Mouse (Mus musculus) 416B (cell line): ENCODE results near the gene Clmn.

Experiments
- DNase-seq: peaks from one replicate; pipeline ENCODE4 v3.0.0; 2011; ENCODE audit warnings: low read depth

Clmn gene

DNA sequence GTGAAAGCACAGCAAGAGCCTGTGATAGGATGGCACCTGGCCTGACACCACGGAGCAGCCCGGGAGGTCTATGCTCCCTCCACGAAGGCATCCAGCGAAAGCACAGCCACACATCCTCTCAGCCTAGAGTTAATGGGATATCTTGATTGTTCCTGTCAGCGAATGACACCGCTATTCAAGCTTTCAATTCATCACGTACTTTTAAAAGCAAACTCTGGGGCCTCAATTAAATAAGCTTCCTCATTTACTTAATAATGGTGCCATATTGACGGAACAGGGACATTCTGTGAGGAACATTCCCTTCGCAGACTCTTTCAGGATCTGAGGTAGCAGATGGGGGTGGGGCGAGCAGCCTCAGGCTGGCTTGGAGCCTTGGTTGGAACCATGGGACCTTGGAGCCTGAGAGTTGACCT, 14.7 kb upstream of the Clmn start:
- no peak for DNase-seq

DNA sequence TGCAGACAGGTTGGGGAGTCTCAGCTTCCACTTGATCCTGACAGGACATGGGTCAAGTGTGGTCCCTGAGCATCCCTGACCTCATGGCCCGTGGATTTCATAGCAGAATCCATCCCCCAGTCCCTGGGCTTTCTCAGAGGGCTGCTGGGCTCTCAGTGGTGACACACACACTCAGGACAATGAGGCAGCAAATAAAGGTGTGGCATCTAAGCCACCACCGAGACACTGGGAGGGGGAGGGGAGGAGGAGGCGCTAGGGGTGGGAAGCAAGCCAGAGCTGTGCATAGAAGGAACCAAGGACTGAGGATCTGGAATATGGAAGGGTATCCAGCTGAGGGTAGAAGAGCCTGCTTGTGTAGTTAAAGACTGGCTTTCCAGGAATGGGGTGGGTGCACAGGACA, 11.2 kb upstream of the Clmn start:
- no peak for DNase-seq

DNA sequence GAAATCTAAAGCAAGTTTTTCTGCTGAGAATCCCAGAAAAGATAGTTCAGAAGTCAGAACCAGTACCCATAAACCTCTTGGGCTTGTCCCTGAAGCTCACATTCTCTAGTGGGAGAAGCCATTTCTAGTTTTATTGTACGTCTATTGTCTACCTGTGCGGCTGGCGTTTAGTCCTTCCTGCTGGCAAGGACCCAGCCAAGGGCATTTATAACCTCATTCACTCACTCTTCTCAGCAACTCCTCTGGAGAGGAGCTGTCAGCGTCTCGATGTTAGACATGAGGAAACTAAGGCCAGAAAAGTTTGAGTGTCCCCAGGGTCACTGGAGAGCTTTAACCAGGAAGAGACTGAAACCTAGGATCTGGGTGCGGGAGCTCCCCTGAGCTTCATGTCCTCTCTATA, 7.1 kb upstream of the Clmn start:
- DNase-seq: no peak

DNA sequence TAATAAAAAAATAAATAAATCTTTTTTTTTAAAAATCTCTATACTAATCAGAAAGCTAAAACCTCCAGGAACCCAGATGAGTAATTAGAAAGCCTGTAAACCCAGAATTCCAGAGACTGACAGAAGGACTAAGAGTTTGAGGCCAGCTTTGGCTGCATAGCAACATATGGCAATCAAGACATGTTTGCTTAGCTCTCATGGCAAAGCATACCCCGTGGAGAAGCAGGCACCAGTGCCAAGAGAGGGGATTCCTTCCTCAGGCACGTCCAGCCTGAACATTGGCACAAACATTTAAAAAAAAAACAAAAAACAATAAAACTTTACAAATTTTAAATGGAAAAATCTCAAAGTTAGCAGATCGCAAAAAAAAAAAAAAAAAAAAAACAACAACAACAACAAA, 4.9 kb upstream of the Clmn start:
- DNase-seq: no peak

GRCm38 (mm10) chr12:104868430-104868829, 3.6 kb upstream of the Clmn start:
- no peak for DNase-seq

DNA sequence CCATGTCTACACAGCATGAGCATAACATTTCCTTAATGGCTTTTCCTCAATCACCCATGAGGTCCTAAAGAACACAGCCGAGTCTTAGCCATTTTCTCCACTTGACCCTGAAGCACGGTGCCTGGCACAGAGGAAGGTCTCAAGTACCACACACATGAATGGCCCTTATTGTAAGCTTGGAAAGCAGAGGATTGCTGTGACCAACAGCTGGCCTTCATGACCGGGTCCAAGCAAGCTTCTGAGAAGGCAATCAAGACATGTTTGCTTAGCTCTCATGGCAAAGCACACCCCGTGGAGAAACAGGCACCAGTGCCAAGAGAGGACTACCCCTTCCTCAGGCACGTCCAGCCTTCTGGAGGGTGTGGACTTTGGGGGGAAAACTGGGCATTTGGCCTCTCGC, 3.0 kb upstream of the Clmn start:
- no peak for DNase-seq

- DNase-seq: no peak
Observed at GRCm38 (mm10) chr12:104865166-104865535, 275 bp upstream of the Clmn start.

GRCm38 (mm10) chr12:104863653-104864052, 1.2 kb downstream of the Clmn start:
- no peak for DNase-seq

DNA sequence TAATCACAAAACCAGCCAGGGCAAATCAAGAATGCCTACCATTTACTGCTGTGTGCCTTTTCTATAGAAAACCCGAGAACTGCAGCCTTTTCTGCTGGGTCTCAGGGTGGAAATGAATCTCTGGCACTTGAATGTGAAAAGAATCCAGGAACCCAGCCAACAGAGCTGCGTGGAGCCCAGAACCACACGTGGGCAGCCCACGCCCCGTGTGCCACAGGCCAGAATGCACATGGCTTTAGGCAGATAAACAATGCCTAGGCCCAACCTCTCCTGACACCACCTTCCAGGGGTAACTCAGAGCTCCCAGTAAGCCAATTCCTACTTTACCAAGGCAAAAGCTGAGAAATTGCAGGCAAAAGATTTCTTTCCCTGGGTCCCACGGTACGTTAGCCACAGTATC, 5.7 kb downstream of the Clmn start:
- no peak for DNase-seq

DNA sequence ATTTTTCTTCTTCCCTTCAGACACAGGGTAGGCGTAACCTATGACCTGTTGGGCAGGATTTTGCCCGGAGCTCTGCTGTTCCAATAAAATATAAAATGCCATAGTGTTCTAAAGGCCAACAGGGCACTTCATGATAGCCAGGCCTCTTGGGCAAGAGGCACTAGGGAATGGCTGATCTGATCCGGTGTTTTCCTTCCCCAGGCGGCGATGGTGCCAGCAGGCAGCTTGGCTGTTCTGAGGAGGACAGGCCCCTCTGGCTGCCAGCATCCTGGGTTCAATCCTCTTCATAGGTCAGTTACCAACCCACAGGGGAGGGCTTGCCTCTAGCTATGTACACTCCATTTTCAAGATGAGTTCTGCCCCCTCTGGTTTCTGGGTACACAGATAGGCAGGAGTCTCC, 6.1 kb downstream of the Clmn start:
- no peak for DNase-seq

DNA sequence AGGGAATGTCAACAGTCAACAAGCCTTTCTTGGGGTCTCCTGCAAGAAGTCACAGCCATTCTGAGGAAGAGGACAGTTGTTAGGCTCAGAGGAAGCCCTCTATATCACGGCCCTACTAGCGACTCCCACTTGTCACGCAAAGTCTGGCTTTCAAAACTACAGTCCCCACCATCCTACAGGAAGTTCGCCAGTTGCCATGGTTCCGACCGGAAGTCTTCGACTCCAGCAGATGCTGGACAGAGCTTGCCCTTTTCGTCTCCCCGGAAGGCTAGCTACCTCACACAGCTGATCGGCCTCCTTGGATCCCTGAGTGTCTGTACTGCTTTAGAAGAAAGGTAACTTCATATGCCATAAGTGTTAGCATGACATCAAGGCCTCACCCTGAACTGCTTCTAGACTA, 7.3 kb downstream of the Clmn start:
- no peak for DNase-seq

- DNase-seq: no peak
Observed at GRCm38 (mm10) chr12:104856540-104856939, 8.3 kb downstream of the Clmn start.

GRCm38 (mm10) chr12:104855548-104855947, 9.3 kb downstream of the Clmn start:
- DNase-seq: no peak

DNA sequence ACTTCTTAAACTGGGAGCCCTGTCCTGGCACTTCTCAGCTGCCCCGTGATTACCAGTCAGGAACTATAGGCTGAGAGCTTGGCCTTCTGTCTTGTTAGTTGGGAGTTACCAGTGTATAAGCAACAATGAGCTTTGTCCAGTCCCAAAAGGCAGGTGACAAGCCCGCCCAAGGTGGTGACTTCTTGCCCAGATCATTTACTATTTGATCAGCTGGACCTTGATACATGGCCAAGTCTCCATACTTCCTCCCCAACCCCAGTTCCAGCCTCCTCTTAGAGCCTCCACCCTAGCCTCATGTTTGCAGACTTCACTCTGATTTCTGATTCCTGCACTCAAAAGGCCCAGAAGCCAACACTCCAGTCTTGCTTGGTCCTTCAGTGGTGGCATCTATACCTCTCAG, 10.1 kb downstream of the Clmn start:
- no peak for DNase-seq

DNA sequence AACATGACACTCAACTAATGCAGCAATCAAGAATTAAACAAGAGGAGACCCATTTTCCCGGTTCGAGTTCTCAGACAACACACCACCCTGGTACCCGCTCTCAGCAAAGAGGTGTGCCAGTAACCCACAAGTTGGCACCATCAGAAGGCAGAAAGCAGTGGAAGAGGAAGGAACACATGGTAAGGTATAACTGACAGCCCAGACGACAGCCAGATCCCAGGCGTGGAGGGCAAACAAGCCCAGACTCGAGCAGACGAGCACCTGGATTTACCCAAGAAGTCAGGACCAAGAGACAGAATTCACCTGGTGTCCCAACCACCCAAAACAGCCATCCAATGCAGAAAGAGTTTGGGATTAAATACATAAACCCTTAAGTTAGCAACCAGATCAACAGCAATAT, 11.5 kb downstream of the Clmn start:
- DNase-seq: no peak

DNA sequence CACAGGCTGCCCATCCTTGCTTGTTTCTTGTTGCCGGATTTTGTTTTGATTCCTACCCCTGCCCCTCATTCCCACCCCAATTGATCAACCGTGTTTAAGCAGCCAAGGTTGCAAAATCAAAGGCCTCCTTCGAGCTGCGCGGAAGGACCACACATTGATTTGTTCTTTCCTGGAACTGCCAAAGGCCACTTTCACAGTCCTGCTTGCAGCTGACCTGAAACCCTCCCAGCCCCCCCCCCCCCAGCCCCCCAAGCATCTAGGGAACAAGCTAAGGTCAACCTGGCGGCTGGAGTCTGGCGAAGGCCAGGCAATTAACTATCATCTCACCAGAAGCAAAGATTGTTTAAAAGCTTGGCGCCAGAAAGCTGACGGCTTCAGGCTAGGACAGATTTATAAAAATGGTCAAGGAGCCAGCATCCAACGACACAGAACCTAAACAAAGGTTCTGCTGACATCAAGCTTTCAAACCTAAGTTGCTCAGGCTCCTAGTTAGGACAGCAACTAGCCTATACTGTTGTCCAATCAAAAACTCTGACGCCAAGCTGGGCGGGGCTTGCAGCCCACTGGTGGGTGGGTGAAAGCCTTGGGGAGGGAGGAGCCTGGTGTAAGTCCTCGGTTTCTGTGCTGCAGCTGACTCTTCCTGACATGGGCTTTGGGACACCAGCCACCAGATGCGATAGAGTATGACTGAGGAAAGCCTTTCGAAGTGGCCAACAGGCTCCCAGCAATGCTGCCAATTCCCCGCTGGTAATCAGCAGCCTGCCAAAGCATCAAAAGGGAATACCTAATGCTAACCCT, 13.0 kb downstream of the Clmn start:
- no peak for DNase-seq

GRCm38 (mm10) chr12:104850119-104850518, 14.8 kb downstream of the Clmn start:
- no peak for DNase-seq

- DNase-seq: no peak
Observed at GRCm38 (mm10) chr12:104848667-104849066, 16.2 kb downstream of the Clmn start.

DNA sequence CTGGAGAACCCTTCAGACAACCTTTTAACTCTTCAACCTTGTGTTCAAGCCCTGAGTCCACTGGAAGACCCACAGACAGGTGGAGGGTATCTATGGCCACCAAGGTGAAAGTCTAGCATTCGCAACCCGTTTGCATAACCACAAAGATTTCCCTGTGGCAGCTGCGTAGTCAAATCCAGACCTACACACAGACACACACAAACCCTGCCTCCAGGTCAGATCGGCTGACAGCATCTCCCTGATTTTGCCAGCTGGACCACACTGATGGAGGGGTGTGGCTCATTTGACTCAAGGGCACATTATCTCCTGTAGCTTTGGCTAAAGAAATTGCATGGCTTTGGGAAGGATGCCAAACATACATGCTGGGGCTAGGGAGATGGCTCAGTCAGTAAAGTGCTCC, 17.6 kb downstream of the Clmn start:
- no peak for DNase-seq

GRCm38 (mm10) chr12:104845707-104846106, 19.2 kb downstream of the Clmn start:
- no peak for DNase-seq

- no peak for DNase-seq
Observed at GRCm38 (mm10) chr12:104844989-104845388, 19.9 kb downstream of the Clmn start.

GRCm38 (mm10) chr12:104844279-104844678, 20.6 kb downstream of the Clmn start:
- DNase-seq: no peak

- DNase-seq: no peak
Observed at GRCm38 (mm10) chr12:104841256-104841655, 23.6 kb downstream of the Clmn start.

DNA sequence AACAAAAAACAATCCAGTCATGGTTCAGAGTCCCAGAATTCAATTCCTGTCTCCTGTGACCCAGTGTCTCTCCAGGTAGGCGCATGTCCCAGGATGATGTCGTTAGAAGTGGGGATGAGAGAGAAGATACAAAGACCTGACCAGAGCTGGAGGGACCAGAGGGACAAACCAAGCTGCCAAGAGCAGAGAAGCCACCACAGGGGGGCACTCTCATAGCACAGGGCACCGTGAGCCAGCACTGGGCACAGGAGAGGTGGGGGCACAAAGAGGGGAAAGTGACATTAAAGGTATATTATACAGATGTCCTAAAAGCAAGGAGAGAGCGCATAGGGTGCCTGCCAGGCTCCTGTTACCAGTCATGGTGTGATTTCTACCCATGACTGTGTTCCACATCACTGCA, 25.9 kb downstream of the Clmn start:
- no peak for DNase-seq

DNA sequence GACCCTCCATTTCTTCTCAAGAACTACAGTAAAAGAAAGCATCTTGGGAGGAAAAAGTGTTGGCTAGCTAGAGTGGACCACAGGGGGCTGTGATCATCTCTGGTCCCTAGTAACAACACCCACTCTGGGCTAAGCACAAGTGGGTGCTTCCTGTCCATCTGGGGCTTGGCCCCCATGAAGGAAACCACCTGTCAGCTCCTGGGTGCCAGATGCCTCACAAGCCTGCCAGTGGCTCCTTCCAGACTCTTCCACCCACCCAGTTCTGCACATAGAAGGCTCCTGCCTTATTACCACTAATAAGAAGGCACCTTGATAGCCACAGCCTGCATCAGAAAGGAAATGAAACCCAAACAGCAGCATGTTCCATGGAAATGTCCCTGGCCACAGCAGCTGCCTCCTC, 26.4 kb downstream of the Clmn start:
- no peak for DNase-seq
